Mouse (Mus musculus) kidney, adult 2 months (tissue): Measurements from ENCODE around the gene Dhx30. TPM values are rescaled to one million over a fixed set of nuclear protein-coding genes. Genes with fewer than 3 reads are reported as not detected.

Experiments
- DNase-seq: peaks from one replicate; pipeline ENCODE4 v3.0.0; 2021
- H3K27ac ChIP-seq: fragments of 200-500 bp; 2 replicates; pipeline ENCODE4 v1.5.1; 2012; ENCODE audit warnings: low read depth, low read length, control low read depth, inconsistent platforms; ENCODE audit not compliant: insufficient read depth
- H3K27me3 ChIP-seq: fragments of 200-500 bp; replicated peaks from 2 replicates; pipeline ENCODE4 v1.6.1; 2012; ENCODE audit warnings: mild to moderate bottlenecking, moderate library complexity, low read length, inconsistent platforms; ENCODE audit not compliant: control insufficient read depth, insufficient read depth
- H3K36me3 ChIP-seq: fragments of 200-500 bp; 2 replicates; pipeline ENCODE4 v1.6.1; 2012; ENCODE audit warnings: mild to moderate bottlenecking, moderate library complexity, low read length, inconsistent platforms; ENCODE audit not compliant: control insufficient read depth, insufficient read depth
- H3K4me1 ChIP-seq: fragments of 200-500 bp; 2 replicates; pipeline ENCODE4 v1.6.1; 2011; ENCODE audit warnings: low read length; ENCODE audit not compliant: control insufficient read depth, insufficient read depth
- H3K4me3 ChIP-seq: fragments of 200-500 bp; 2 replicates; pipeline ENCODE4 v1.5.1; 2011; ENCODE audit warnings: mild to moderate bottlenecking, low read depth, low read length, control low read depth; ENCODE audit not compliant: insufficient read depth
- CTCF ChIP-seq: fragments of 200-500 bp; conservative IDR thresholded peaks from 2 replicates; pipeline ENCODE4 v1.5.1; 2011; ENCODE audit warnings: low read depth, mild to moderate bottlenecking, control low read depth, low read length, moderate library complexity, mixed read lengths; ENCODE audit not compliant: insufficient read depth, insufficient read length
- POLR2A ChIP-seq: fragments of 200-500 bp; IDR thresholded peaks from one replicate; pipeline ENCODE4 v1.6.1; 2011; ENCODE audit warnings: low read depth, low read length, control low read depth
- WGBS: fragments of 180-500 bp; shearing (Covaris S2); methylation state at CpG from one replicate; pipeline ENCODE4 v1.1.7; 2018; 5-methylcytosine and 5-hydroxymethylcytosine counted together
- polyA plus RNA-seq: library from polyadenylated mRNA; depleted of rRNA; stranded (reverse); fragments of >200 nt; gene quantifications from 2 replicates; pipeline ENCODE4 v1.2.3, GENCODE M21; 2012; rRNA removed

Gene Dhx30
- polyA plus RNA-seq, 1 experiment = 87.6 TPM

DNA sequence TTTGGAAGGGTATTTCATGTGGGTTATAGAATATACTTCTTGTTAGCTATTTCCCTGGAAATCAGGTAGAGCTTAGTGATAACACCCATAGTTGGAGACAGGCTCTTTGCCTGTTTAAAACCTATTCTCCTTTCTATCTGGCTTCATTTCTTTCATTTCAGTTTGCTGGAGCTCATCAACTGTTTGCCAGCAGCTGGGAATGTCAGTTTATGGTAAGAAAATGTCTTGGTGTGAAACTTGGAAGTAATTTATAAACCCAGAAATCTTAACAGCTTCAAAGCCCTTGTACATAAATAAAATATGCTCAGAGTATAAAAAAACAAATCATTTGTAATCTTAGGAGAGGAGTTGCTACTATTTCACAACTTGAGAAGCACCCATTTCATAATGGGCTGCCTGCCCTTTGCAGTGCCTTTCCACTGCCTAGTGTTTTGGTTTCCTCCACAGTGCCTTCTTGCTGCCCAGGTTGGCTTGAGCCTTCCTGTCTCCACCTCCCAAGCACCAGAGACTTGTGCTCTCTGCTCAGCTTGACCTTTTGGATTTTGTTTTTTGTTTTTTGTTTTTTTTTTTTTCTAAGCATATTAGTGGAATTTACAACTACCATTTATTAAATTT lies 71.8 kb downstream of the Dhx30 start:
- Histone ChIP-seq H3K27ac (no peak overlapping the region), H3K36me3 (no peaks in the 10 kb centered on the region), H3K27me3 (no peaks in the 10 kb centered on the region), H3K4me1 (no peaks in the 10 kb centered on the region), H3K4me3 (no peak overlapping the region)
- no peak for TF ChIP-seq CTCF
- TF ChIP-seq POLR2A = no peak
- no peak for DNase-seq

DNA sequence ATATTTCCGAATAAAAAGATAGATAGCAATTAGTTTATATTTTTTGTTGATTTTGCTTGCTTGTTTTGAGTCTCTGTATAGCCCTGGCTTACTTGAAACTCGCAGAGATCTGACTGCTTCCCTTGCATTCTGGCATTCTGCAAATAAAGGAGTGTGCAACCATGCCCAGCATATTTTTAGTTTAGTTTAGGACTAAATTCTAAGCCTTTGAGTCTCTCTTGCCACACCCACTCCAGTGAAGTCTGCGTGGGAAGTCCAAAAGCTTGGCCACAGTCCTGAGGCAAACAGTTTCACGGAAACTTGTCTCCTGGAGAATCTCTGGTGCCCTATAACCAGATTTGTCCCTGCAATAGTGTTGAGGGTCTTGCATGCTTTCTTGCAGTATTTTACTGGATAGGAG lies 73.3 kb downstream of the Dhx30 start:
- no peak for DNase-seq
- H3K4me3 ChIP-seq = no peak overlapping the region
- TF ChIP-seq CTCF (no peak), POLR2A (no peak)
- WGBS = 82% methylated on average over 4 of the region's 4 CpGs
- no peaks in the 10 kb centered on the region for H3K4me1 ChIP-seq
- no peak overlapping the region for H3K27ac ChIP-seq
- H3K27me3 ChIP-seq = no peaks in the 10 kb centered on the region
- H3K36me3 ChIP-seq = no peaks in the 10 kb centered on the region

DNA sequence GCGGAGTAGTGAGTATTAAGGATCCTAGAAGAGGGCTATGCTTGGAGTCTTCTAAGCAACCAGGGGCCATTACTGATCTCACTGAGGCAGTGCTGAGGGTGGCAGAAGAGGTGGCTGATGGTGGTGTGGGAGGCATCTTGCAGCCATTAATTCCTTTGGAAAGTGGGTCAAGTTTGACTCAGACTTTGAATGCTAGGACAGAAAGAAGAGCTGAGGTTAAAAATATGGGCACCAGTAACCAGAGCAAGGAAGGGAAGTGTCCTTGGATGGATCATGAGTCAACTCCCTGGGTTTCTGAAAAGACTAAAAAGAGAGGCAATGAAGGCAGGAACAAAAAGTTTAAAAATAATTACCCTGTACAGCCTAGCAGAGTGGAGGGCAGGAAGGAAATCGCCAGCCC lies 79.1 kb downstream of the Dhx30 start:
- no peak overlapping the region for H3K27ac ChIP-seq
- no peak overlapping the region for H3K4me3 ChIP-seq
- H3K27me3 ChIP-seq = no peaks in the 10 kb centered on the region
- TF ChIP-seq CTCF = no peak
- TF ChIP-seq POLR2A = no peak
- H3K36me3 ChIP-seq = peaks cover 3% of the 10 kb centered on the region
- H3K4me1 ChIP-seq = no peaks in the 10 kb centered on the region
- DNase-seq = no peak
- WGBS = 95% methylated on average over 2 of the region's 2 CpGs

DNA sequence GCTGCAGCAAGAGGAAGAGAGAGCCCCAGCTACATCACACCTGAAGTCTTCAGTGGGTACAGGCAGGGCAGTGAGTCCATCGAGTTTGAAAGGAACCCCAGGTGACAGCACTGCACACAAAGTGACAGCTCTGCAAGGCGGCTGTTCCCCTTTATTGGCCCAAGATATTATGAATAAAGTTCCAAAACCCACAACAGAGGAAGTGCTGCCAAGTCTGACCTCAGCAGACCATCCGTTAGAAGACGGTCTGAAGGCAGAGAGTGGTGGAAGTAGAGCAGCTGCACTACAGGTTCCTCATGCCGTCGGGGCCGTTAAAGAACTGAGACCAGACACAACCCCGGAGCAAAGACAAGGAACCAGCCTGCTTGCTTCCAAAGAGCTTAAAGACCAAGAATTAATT lies 79.7 kb downstream of the Dhx30 start:
- TF ChIP-seq POLR2A = no peak
- no peak for TF ChIP-seq CTCF
- DNase-seq = no peak
- Histone ChIP-seq H3K4me3 (no peak overlapping the region), H3K4me1 (no peaks in the 10 kb centered on the region), H3K27ac (no peak overlapping the region), H3K27me3 (no peaks in the 10 kb centered on the region), H3K36me3 (peaks cover 3% of the 10 kb centered on the region)
- 82% methylated on average over 8 of the region's 8 CpGs for WGBS

DNA sequence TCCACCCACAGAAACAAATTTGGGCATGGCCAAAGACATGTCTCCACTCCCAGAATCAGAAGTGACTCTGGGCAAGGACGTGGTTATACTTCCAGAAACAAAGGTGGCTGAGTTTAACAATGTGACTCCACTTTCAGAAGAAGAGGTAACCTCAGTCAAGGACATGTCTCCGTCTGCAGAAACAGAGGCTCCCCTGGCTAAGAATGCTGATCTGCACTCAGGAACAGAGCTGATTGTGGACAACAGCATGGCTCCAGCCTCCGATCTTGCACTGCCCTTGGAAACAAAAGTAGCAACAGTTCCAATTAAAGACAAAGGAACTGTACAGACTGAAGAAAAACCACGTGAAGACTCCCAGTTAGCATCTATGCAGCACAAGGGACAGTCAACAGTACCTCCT lies 82.5 kb downstream of the Dhx30 start:
- H3K27me3 ChIP-seq = no peaks in the 10 kb centered on the region
- DNase-seq = no peak
- WGBS = 88% methylated on average over 4 of the region's 4 CpGs
- peaks cover 3% of the 10 kb centered on the region for H3K36me3 ChIP-seq
- no peak overlapping the region for H3K4me3 ChIP-seq
- no peak for TF ChIP-seq POLR2A
- no peak for TF ChIP-seq CTCF
- H3K27ac ChIP-seq = no peak overlapping the region
- H3K4me1 ChIP-seq = no peaks in the 10 kb centered on the region

Other genes with a start within 250 kb of the Dhx30 start
- 3.2 and 4.3 TPM in 2 replicates for gene Cdc25a, start 242.3 kb downstream of the Dhx30 start, polyA plus RNA-seq
- 99.0 and 107 TPM in 2 replicates for gene Map4, start 186.4 kb downstream of the Dhx30 start, polyA plus RNA-seq
- 12.0 and 12.2 TPM in 2 replicates for gene Smarcc1, start 122 bp downstream of the Dhx30 start, polyA plus RNA-seq
- 1.5 and 1.6 TPM in 2 replicates for gene Cspg5, start 126.0 kb upstream of the Dhx30 start, polyA plus RNA-seq
- gene Elp6, start 187.3 kb upstream of the Dhx30 start, polyA plus RNA-seq = 8.6 and 10.7 TPM in 2 replicates
- 44.8 and 45.5 TPM in 2 replicates for gene Scap, start 215.5 kb upstream of the Dhx30 start, polyA plus RNA-seq